Mouse (Mus musculus) cortical plate, adult 2 months (tissue): ENCODE measurements around the gene Anks1. TPM values are rescaled to one million over a fixed set of nuclear protein-coding genes. Genes with fewer than 3 reads are reported as not detected.
"Not testable (repeated sequence)": the region's sequence is repeated elsewhere in the genome, so short reads cannot be mapped to it uniquely, and the experiment has no call there.

Experiments used
- H3K27ac ChIP-seq: fragments of 200-500 bp; 2 replicates; pipeline ENCODE4 v1.5.1; 2012; ENCODE audit warnings: low read length, control low read depth, inconsistent platforms; ENCODE audit not compliant: insufficient read depth
- H3K4me1 ChIP-seq: fragments of 200-500 bp; 2 replicates; pipeline ENCODE4 v1.6.1; 2011; ENCODE audit warnings: low read length; ENCODE audit not compliant: control insufficient read depth, insufficient read depth
- H3K4me3 ChIP-seq: fragments of 200-500 bp; 2 replicates; pipeline ENCODE4 v1.5.1; 2011; ENCODE audit warnings: mild to moderate bottlenecking, low read length, control low read depth; ENCODE audit not compliant: insufficient read depth
- CTCF ChIP-seq: fragments of 200-500 bp; IDR thresholded peaks from 2 replicates; pipeline ENCODE4 v1.5.1; 2011; ENCODE audit warnings: mild to moderate bottlenecking, control low read depth, low read length; ENCODE audit not compliant: insufficient read depth; ENCODE audit errors: extremely low read depth
- POLR2A ChIP-seq: fragments of 200-500 bp; IDR thresholded peaks from 2 replicates; pipeline ENCODE4 v1.6.1; 2011; ENCODE audit warnings: mild to moderate bottlenecking, low read length, control low read depth; ENCODE audit not compliant: insufficient read depth; ENCODE audit errors: extremely low read depth
- polyA plus RNA-seq: library from polyadenylated mRNA; depleted of rRNA; stranded (reverse); fragments of >200 nt; gene quantifications from 2 replicates; pipeline ENCODE4 v1.2.3, GENCODE M21; 2012

Anks1 gene
- polyA plus RNA-seq, 1 experiment, result 39.8 TPM

DNA sequence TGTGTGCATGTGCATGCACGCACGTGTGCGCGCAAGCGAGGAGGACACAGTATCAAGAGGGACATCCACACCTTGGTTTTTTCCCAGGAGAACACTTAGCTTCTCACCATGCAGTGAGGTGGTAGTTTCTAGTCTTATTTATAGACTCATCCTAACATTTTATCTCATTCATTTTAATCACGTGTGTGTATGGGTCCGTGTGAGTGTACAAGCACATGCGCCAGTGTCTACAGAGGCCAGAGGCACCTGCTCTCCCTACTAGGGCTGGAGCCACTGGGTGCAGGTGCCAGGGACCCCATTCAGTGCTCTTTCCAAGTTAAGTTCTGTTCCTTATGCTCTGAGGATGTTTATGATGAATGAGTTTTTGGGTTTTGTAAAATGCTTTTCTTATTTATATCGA lies 48.5 kb downstream of the Anks1 start:
- Histone ChIP-seq H3K27ac (no peak overlapping the region), H3K4me3 (no peak overlapping the region), H3K4me1 (peaks cover 2% of the 10 kb centered on the region; the same call in 1 of the 2 replicates)
- TF ChIP-seq POLR2A, result no peak
- no peak for TF ChIP-seq CTCF

GRCm38 (mm10) chr17:27960128-27961111 lies 51.3 kb downstream of the Anks1 start:
- H3K4me3 ChIP-seq, result no peak overlapping the region
- no peak overlapping the region for H3K27ac ChIP-seq
- H3K4me1 ChIP-seq, result peaks cover 2% of the 10 kb centered on the region; the same call in 1 of the 2 replicates
- TF ChIP-seq POLR2A (no peak), CTCF (no peak)

- not testable (repeated sequence) for H3K4me1 ChIP-seq, H3K4me3 ChIP-seq, H3K27ac ChIP-seq
These were observed 54.0 kb downstream of the Anks1 start for GRCm38 (mm10) chr17:27963120-27963519.

- Histone ChIP-seq H3K27ac (no peak overlapping the region), H3K4me3 (no peak overlapping the region), H3K4me1 (peaks cover 11% of the 10 kb centered on the region)
- TF ChIP-seq CTCF (no peak), POLR2A (no peak)
These were observed 55.5 kb downstream of the Anks1 start for GRCm38 (mm10) chr17:27964607-27965006.

GRCm38 (mm10) chr17:27965292-27965691 lies 56.2 kb downstream of the Anks1 start:
- H3K4me3 ChIP-seq, result no peak overlapping the region
- H3K27ac ChIP-seq, result no peak overlapping the region
- TF ChIP-seq POLR2A, result no peak
- no peak for TF ChIP-seq CTCF
- H3K4me1 ChIP-seq, result peaks cover 8% of the 10 kb centered on the region

- TF ChIP-seq POLR2A, result no peak
- TF ChIP-seq CTCF, result no peak
- peaks cover 8% of the 10 kb centered on the region for H3K4me1 ChIP-seq
These were observed 57.0 kb downstream of the Anks1 start for GRCm38 (mm10) chr17:27966056-27966455.

DNA sequence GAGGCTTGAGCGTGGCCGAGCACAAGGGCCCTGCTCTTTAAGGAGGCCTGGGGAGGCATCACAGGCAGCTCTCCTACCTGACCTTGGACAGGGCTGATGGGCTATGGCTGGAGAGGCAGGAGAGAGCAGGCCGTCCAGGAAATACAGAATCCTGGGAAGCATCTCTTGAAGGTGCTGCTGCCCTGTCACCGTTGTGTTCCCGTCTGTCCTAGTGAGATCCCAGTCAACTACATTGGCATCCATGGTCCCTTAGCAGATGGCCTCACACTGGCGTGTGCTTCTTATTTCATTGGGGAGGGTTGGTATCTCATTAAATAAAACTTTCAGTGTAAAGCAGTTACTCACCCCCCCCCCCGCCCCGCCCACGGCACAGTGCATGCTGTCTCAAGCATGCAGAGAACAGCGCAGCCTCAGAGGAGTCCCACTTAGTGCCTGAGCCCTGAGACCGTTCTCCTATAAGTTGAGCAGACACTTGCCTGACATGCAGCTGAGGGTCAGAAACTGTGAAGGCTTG lies 57.5 kb downstream of the Anks1 start:
- no peak for TF ChIP-seq POLR2A
- TF ChIP-seq CTCF, result no peak
- Histone ChIP-seq H3K4me3 (no peak overlapping the region), H3K4me1 (peaks cover 11% of the 10 kb centered on the region), H3K27ac (no peak overlapping the region)

More at GRCm38 (mm10) chr17:27966056-27966455, 57.0 kb downstream of the Anks1 start:
- Histone ChIP-seq H3K27ac (no peak overlapping the region), H3K4me3 (no peak overlapping the region)

- no peak for TF ChIP-seq POLR2A
- TF ChIP-seq CTCF, result no peak
- Histone ChIP-seq H3K27ac (no peak overlapping the region), H3K4me1 (peaks cover 11% of the 10 kb centered on the region), H3K4me3 (no peak overlapping the region)
These were observed 58.4 kb downstream of the Anks1 start for GRCm38 (mm10) chr17:27967529-27967928.

DNA sequence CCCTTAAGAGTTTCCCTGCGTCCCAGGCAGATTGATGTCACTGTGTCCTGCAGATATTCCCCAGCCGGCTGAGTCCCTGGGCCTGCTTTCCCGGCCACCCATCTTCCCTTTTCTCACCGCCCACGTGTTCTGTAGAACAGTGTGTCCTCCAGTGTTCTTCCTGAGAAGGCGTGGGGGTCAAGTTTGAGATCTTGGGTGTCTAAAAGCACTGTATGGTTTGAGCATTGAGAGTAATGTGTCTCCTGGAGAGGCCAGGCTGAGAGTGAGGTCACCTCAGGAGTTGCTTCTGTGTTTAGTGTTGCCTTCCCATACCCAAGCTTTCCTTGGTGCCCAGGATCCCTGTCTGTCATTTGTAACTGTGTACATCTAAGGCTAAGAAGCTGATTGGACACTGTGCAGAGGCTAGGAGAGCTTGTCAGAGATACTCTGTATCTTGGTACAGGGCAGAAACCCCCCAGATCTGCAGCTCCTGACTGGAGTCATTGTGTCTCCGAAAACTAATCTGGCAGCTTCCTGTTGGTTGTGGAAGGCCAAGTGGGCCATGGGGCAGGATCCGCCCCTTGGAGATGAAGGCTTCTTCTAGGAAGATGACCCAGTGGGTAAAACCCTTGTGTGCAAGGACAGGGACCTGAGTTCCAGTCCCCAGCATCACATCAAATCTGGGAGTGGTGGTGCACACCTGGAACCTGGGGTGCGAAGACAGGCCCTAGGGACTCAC lies 59.1 kb downstream of the Anks1 start:
- Histone ChIP-seq H3K27ac (peak overlapping the region; percentile 54; the same call in 1 of the 2 replicates), H3K4me1 (peaks cover 12% of the 10 kb centered on the region), H3K4me3 (no peak overlapping the region)
- TF ChIP-seq CTCF (no peak), POLR2A (no peak)
